Mouse (Mus musculus) cortical plate, adult 2 months (tissue): ENCODE measurements around the gene Zfp324.

Experiments used
- CTCF ChIP-seq: fragments of 200-500 bp; IDR thresholded peaks from 2 replicates; pipeline ENCODE4 v1.5.1; 2011; ENCODE audit warnings: mild to moderate bottlenecking, control low read depth, low read length; ENCODE audit not compliant: insufficient read depth; ENCODE audit errors: extremely low read depth
- POLR2A ChIP-seq: fragments of 200-500 bp; IDR thresholded peaks from 2 replicates; pipeline ENCODE4 v1.6.1; 2011; ENCODE audit warnings: mild to moderate bottlenecking, low read length, control low read depth; ENCODE audit not compliant: insufficient read depth; ENCODE audit errors: extremely low read depth

- TF ChIP-seq POLR2A (peak; percentile 30; the same call in 1 of the 2 replicates), CTCF (no peak)
Measured at GRCm38 (mm10) chr7:12961511-12962141, 4.0 kb upstream of the Zfp324 start.
